Mouse (Mus musculus) hindbrain, embryonic 11.5 days (tissue): ENCODE data around the gene Babam2. TPM values are rescaled to one million over a fixed set of nuclear protein-coding genes. Genes with fewer than 3 reads are reported as not detected.
A peak's percentile ranks its signal among the peaks of the same experiment; 100 is the strongest.

Experiments used
- ATAC-seq: fragments of 200-750 bp; cut with Nextera tagmentation; 2 replicates; pipeline ENCODE4 v1.8.0; 2017; ENCODE audit warnings: mild to moderate bottlenecking, moderate TSS enrichment, moderate library complexity; ENCODE audit not compliant: low FRiP score
- DNase-seq: peaks from one replicate; pipeline ENCODE4 v3.0.0-alpha.2; 2015; ENCODE audit warnings: low spot score
- H3K27ac ChIP-seq: fragments of 300-500 bp; sonication (generic); 2 replicates; pipeline ENCODE4 v1.5.1; 2014; ENCODE audit warnings: mild to moderate bottlenecking, low read depth, low read length
- H3K27me3 ChIP-seq: fragments of 300-500 bp; sonication (generic); 2 replicates; pipeline ENCODE4 v1.6.1; 2014; ENCODE audit warnings: mild to moderate bottlenecking, low read length, moderate library complexity, mixed read lengths; ENCODE audit not compliant: control insufficient read depth, insufficient read depth
- H3K36me3 ChIP-seq: fragments of 300-500 bp; sonication (generic); 2 replicates; pipeline ENCODE4 v1.6.1; 2014; ENCODE audit warnings: mild to moderate bottlenecking, low read length, moderate library complexity, mixed read lengths; ENCODE audit not compliant: control insufficient read depth, insufficient read depth
- H3K4me1 ChIP-seq: fragments of 300-500 bp; sonication (generic); replicated peaks from 2 replicates; pipeline ENCODE4 v1.6.1; 2014; ENCODE audit warnings: low read length, mixed read lengths; ENCODE audit not compliant: control insufficient read depth, insufficient read depth
- H3K4me2 ChIP-seq: fragments of 300-500 bp; sonication (generic); replicated peaks from 2 replicates; pipeline ENCODE4 v1.6.1; 2014; ENCODE audit warnings: mild to moderate bottlenecking, low read depth, low read length
- H3K4me3 ChIP-seq: fragments of 300-500 bp; sonication (generic); 2 replicates; pipeline ENCODE4 v1.5.1; 2014; ENCODE audit warnings: low read depth, low read length
- H3K9ac ChIP-seq: fragments of 300-500 bp; sonication (generic); 2 replicates; pipeline ENCODE4 v1.6.1; 2014; ENCODE audit warnings: low read depth, low read length
- H3K9me3 ChIP-seq: fragments of 300-500 bp; sonication (generic); 2 replicates; pipeline ENCODE4 v1.6.1; 2016; ENCODE audit warnings: low read length; ENCODE audit not compliant: control insufficient read depth
- WGBS: fragments of 180-500 bp; shearing (Covaris S2); extraction: QIAGEN DNeasy Blood & Tissue Kit; methylation state at CpG from one replicate; pipeline ENCODE4 v1.1.7; 2014; 5-methylcytosine and 5-hydroxymethylcytosine counted together
- polyA plus RNA-seq: library from polyadenylated mRNA; unstranded; fragments of >200 nt; fragmentation: Nextera tagmentation; extraction: Ambion mirVana; gene quantifications from 2 replicates; pipeline ENCODE4 v1.2.1, GENCODE M21; 2014

Babam2 gene
- polyA plus RNA-seq, 1 experiment from 2014 or later, result 36.2 TPM

- Histone ChIP-seq H3K4me3 (no peak overlapping the region), H3K4me2 (no peak overlapping the region), H3K36me3 (no peaks in the 10 kb centered on the region), H3K4me1 (no peaks in the 10 kb centered on the region), H3K9ac (no peak overlapping the region), H3K27me3 (no peaks in the 10 kb centered on the region), H3K9me3 (0 out of 2 replicates have a peak, but pooled peaks cover 2% of the 10 kb centered on the region), H3K27ac (no peak overlapping the region)
- DNase-seq (no peak), ATAC-seq (no peak)
Observed at GRCm38 (mm10) chr5:31924075-31924474, 226.6 kb downstream of the Babam2 start.

- 97% methylated on average over 1 of the region's 1 CpGs for WGBS
- H3K36me3 ChIP-seq, result no peaks in the 10 kb centered on the region
- no peak overlapping the region for H3K4me2 ChIP-seq
- no peaks in the 10 kb centered on the region for H3K4me1 ChIP-seq
- 0 out of 2 replicates have a peak, but pooled peaks cover 2% of the 10 kb centered on the region for H3K9me3 ChIP-seq
- no peaks in the 10 kb centered on the region for H3K27me3 ChIP-seq
- H3K27ac ChIP-seq, result no peak overlapping the region
- no peak overlapping the region for H3K9ac ChIP-seq
- H3K4me3 ChIP-seq, result no peak overlapping the region
- ATAC-seq (no peak), DNase-seq (peak; percentile 20)
Observed at GRCm38 (mm10) chr5:31926551-31926950, 229.1 kb downstream of the Babam2 start.

- Histone ChIP-seq H3K27ac (no peak overlapping the region), H3K4me3 (no peak overlapping the region), H3K9me3 (0 out of 2 replicates have a peak, but pooled peaks cover 2% of the 10 kb centered on the region), H3K9ac (no peak overlapping the region), H3K4me1 (no peaks in the 10 kb centered on the region), H3K36me3 (no peaks in the 10 kb centered on the region), H3K27me3 (no peaks in the 10 kb centered on the region), H3K4me2 (no peak overlapping the region)
- peak; percentile 16 for DNase-seq
- no peak for ATAC-seq
- 58% methylated on average over 7 of the region's 7 CpGs for WGBS
Observed at GRCm38 (mm10) chr5:31929007-31929406, 231.5 kb downstream of the Babam2 start.

- Histone ChIP-seq H3K4me3 (no peak overlapping the region), H3K9me3 (0 out of 2 replicates have a peak, but pooled peaks cover 2% of the 10 kb centered on the region), H3K27ac (no peak overlapping the region), H3K4me1 (no peaks in the 10 kb centered on the region), H3K27me3 (no peaks in the 10 kb centered on the region), H3K4me2 (no peak overlapping the region), H3K36me3 (no peaks in the 10 kb centered on the region), H3K9ac (no peak overlapping the region)
- WGBS, result 81% methylated on average over 8 of the region's 8 CpGs
- DNase-seq (no peak), ATAC-seq (no peak)
Observed at GRCm38 (mm10) chr5:31931127-31931625, 233.7 kb downstream of the Babam2 start.

GRCm38 (mm10) chr5:31931637-31932036, 234.2 kb downstream of the Babam2 start:
- Histone ChIP-seq H3K27ac (no peak overlapping the region), H3K27me3 (no peaks in the 10 kb centered on the region), H3K4me2 (no peak overlapping the region), H3K9me3 (no peaks in the 10 kb centered on the region), H3K4me3 (no peak overlapping the region), H3K4me1 (no peaks in the 10 kb centered on the region), H3K9ac (no peak overlapping the region), H3K36me3 (no peaks in the 10 kb centered on the region)
- DNase-seq, result no peak
- WGBS, result 77% methylated on average over 1 of the region's 1 CpGs
- no peak for ATAC-seq

- Histone ChIP-seq H3K4me1 (no peaks in the 10 kb centered on the region), H3K27me3 (no peaks in the 10 kb centered on the region), H3K4me3 (no peak overlapping the region), H3K27ac (no peak overlapping the region), H3K9ac (no peak overlapping the region), H3K4me2 (no peak overlapping the region), H3K9me3 (no peaks in the 10 kb centered on the region), H3K36me3 (no peaks in the 10 kb centered on the region)
- DNase-seq, result no peak
- no peak for ATAC-seq
- WGBS, result 86% methylated on average over 6 of the region's 6 CpGs
Observed at GRCm38 (mm10) chr5:31933296-31933695, 235.8 kb downstream of the Babam2 start.

- no peaks in the 10 kb centered on the region for H3K4me1 ChIP-seq
- H3K4me2 ChIP-seq, result no peak overlapping the region
- DNase-seq (no peak), ATAC-seq (no peak)
- H3K9ac ChIP-seq, result no peak overlapping the region
- H3K4me3 ChIP-seq, result no peak overlapping the region
- no peaks in the 10 kb centered on the region for H3K36me3 ChIP-seq
- no peaks in the 10 kb centered on the region for H3K27me3 ChIP-seq
- H3K9me3 ChIP-seq, result no peaks in the 10 kb centered on the region
- 72% methylated on average over 3 of the region's 3 CpGs for WGBS
- H3K27ac ChIP-seq, result no peak overlapping the region
Observed at GRCm38 (mm10) chr5:31934397-31934796, 236.9 kb downstream of the Babam2 start.

GRCm38 (mm10) chr5:31935936-31936335, 238.5 kb downstream of the Babam2 start:
- 92% methylated on average over 3 of the region's 3 CpGs for WGBS
- no peak for ATAC-seq
- Histone ChIP-seq H3K9ac (no peak overlapping the region), H3K36me3 (no peaks in the 10 kb centered on the region), H3K4me1 (no peaks in the 10 kb centered on the region), H3K27ac (no peak overlapping the region), H3K27me3 (no peaks in the 10 kb centered on the region), H3K4me2 (no peak overlapping the region), H3K4me3 (no peak overlapping the region), H3K9me3 (no peaks in the 10 kb centered on the region)
- DNase-seq, result no peak

GRCm38 (mm10) chr5:31936523-31936922, 239.0 kb downstream of the Babam2 start:
- Histone ChIP-seq H3K4me1 (no peaks in the 10 kb centered on the region), H3K4me3 (no peak overlapping the region), H3K9me3 (no peaks in the 10 kb centered on the region), H3K27me3 (no peaks in the 10 kb centered on the region), H3K36me3 (no peaks in the 10 kb centered on the region), H3K27ac (no peak overlapping the region), H3K4me2 (no peak overlapping the region), H3K9ac (no peak overlapping the region)
- DNase-seq, result no peak
- ATAC-seq, result no peak
- WGBS, result 81% methylated on average over 3 of the region's 3 CpGs
